Mouse (Mus musculus) liver, embryonic 13.5 days (tissue): ENCODE results near the gene Dok5. TPM values are rescaled to one million over a fixed set of nuclear protein-coding genes. Genes with fewer than 3 reads are reported as not detected.

Experiments
- ATAC-seq: fragments of 200-750 bp; cut with Nextera tagmentation; 2 replicates; pipeline ENCODE4 v1.8.0; 2017; ENCODE audit warnings: low read depth, mild to moderate bottlenecking, moderate number of reproducible peaks, moderate library complexity
- DNase-seq: peaks from one replicate; pipeline ENCODE4 v3.0.0; 2022
- H3K27ac ChIP-seq: fragments of 300-500 bp; sonication (generic); 2 replicates; pipeline ENCODE4 v1.5.1; 2015; ENCODE audit warnings: moderate library complexity, mild to moderate bottlenecking, inconsistent platforms
- H3K27me3 ChIP-seq: fragments of 300-500 bp; sonication (generic); 2 replicates; pipeline ENCODE4 v1.6.1; 2015; ENCODE audit warnings: mild to moderate bottlenecking, inconsistent platforms
- H3K36me3 ChIP-seq: fragments of 300-500 bp; sonication (generic); 2 replicates; pipeline ENCODE4 v1.6.1; 2015; ENCODE audit warnings: mild to moderate bottlenecking, inconsistent platforms
- H3K4me1 ChIP-seq: fragments of 300-500 bp; sonication (generic); replicated peaks from 2 replicates; pipeline ENCODE4 v1.6.1; 2015; ENCODE audit warnings: inconsistent platforms
- H3K4me2 ChIP-seq: fragments of 300-500 bp; sonication (generic); 2 replicates; pipeline ENCODE4 v1.6.1; 2015; ENCODE audit warnings: inconsistent platforms, mild to moderate bottlenecking, moderate library complexity
- H3K4me3 ChIP-seq: fragments of 300-500 bp; sonication (generic); replicated peaks from 2 replicates; pipeline ENCODE4 v1.5.1; 2015; ENCODE audit warnings: mild to moderate bottlenecking, inconsistent platforms
- H3K9ac ChIP-seq: fragments of 300-500 bp; sonication (generic); 2 replicates; pipeline ENCODE4 v1.6.1; 2015; ENCODE audit warnings: mild to moderate bottlenecking, inconsistent platforms
- H3K9me3 ChIP-seq: fragments of 300-500 bp; sonication (generic); replicated peaks from 2 replicates; pipeline ENCODE4 v1.6.1; 2016; ENCODE audit warnings: inconsistent platforms
- WGBS: fragments of 180-500 bp; shearing (Covaris S2); methylation state at CpG from one replicate; pipeline ENCODE4 v1.1.7; 2015; ENCODE audit not compliant: insufficient replicate concordance; 5-methylcytosine and 5-hydroxymethylcytosine counted together
- polyA plus RNA-seq: library from polyadenylated mRNA; unstranded; fragments of >200 nt; fragmentation: Nextera tagmentation; extraction: Ambion mirVana; gene quantifications from 2 replicates; pipeline ENCODE4 v1.2.1, GENCODE M21; 2015

Gene Dok5
- polyA plus RNA-seq, 1 experiment from 2014 or later, result 0.47 TPM

DNA sequence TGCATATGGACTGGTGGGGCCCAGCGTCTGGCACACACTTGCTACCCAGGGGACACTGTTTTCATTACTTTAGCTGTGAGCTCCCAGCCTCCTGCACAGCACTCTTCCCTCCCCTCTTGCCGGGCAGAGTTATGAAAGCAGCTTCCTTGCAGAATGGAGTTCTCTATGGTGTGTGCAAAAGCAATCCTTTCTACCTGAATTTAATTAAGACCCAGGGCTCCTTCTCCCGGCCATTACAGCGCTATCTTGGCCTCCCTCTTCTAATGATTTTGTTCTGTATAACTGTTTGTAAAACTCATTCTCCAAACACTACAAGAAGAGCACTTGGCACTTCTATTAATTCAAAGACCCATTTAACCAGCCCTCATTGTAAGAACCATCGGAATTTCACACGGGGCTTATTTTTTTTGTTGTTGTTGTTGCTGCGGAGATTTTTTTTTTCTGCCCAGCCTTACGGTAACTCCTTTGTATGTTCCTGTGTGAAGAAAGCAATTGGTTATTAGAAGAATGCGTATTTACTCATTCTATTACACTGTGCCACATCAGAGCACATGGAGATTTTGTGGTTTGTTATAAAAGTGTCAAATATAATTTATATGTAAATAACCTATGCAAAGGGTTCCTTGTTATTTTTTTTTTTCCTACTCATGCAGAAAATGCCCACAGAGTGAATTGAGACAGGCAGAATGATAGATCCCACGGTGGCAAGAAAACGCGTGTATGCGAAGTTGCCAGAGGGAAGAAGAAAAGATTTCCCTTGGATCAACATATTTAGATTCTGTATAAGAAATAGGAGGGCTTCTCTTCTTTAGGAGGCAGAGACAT lies 170.8 kb downstream of the Dok5 start:
- 68% methylated on average over 13 of the region's 13 CpGs for WGBS
- H3K27me3 ChIP-seq, result no peaks in the 10 kb centered on the region
- ATAC-seq, result no peak

DNA sequence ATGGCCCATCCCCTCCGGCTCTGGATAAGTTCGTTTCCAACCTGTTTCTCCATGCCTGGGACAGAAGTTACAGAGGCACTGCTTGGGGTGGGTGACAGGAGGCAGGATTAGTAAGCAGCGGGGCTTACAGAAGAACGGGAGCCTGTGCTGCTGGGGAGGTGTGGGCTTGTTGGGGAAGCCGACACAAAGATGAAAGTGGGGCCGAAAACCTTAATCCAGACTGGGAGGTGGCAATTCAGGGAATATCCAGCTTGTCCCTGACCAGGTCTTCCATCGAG lies 171.4 kb downstream of the Dok5 start:
- no peak overlapping the region for H3K4me3 ChIP-seq
- H3K27me3 ChIP-seq, result no peaks in the 10 kb centered on the region
- WGBS, result 78% methylated on average over 7 of the region's 7 CpGs
- no peak overlapping the region for H3K27ac ChIP-seq
- H3K9ac ChIP-seq, result no peak overlapping the region
- DNase-seq (no peak), ATAC-seq (no peak)
- H3K4me2 ChIP-seq, result no peak overlapping the region
- H3K9me3 ChIP-seq, result peaks cover 6% of the 10 kb centered on the region; the same call in 1 of the 2 replicates
- H3K4me1 ChIP-seq, result no peaks in the 10 kb centered on the region
- no peaks in the 10 kb centered on the region for H3K36me3 ChIP-seq

More for the DNA sequence above, 170.8 kb downstream of the Dok5 start:
- Histone ChIP-seq H3K4me1 (no peaks in the 10 kb centered on the region), H3K27ac (no peak overlapping the region), H3K9me3 (peaks cover 6% of the 10 kb centered on the region; the same call in 1 of the 2 replicates), H3K4me3 (no peak overlapping the region), H3K4me2 (no peak overlapping the region), H3K36me3 (no peaks in the 10 kb centered on the region), H3K9ac (no peak overlapping the region)
- no peak for DNase-seq

DNA sequence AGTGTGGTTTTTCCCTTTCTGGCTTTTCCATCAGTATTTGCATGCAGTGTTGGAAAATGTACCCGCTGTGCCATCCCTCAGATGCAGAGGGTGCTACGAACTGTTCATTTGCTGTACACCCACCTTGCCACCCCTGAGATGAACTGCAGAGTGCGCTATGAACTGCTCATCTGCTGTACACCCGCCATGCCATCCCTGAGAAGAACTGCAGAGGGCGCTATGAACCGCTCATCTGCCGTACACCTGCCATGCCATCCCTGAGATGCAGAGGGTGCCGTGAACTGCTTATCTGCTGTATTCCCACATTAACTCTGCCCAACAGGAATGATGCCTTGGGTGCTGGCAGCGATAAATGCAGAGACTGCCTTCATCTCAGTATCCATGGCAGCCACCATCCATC lies 171.8 kb downstream of the Dok5 start:
- peaks cover 6% of the 10 kb centered on the region; the same call in 1 of the 2 replicates for H3K9me3 ChIP-seq
- WGBS, result 73% methylated on average over 9 of the region's 9 CpGs
- no peak overlapping the region for H3K9ac ChIP-seq
- no peaks in the 10 kb centered on the region for H3K36me3 ChIP-seq
- no peak overlapping the region for H3K27ac ChIP-seq
- H3K27me3 ChIP-seq, result no peaks in the 10 kb centered on the region
- DNase-seq (no peak), ATAC-seq (no peak)
- no peaks in the 10 kb centered on the region for H3K4me1 ChIP-seq
- no peak overlapping the region for H3K4me3 ChIP-seq
- no peak overlapping the region for H3K4me2 ChIP-seq

DNA sequence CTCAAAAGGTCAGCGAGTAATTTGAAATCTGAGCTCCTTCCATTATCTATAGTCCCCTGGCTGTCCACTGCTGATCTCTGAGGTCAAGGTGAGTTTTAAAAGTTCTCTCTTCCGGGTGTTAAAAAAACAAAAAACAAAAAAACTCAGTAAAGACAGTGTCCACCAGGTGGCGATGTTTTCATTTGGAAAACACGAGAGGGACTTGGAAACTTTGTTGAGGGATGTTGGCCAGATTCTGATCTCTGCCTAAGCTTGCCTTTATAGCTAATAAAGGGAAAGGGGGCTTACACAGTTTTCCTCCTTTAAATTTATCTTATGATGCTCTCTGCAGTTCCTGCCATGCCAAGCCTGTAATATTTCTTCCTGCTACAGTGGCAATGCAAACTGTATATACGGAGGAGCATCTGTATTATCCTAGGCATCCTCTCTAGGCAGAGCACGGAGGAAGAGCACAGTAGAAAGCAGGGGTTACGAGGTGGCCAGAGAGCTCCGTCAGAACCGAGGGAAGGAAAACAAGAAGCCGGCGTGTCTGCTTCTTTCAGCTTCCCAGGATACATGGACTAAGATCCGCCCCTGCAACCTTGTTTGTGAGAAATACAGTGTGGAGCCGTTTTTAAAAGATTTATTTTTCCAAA lies 181.1 kb downstream of the Dok5 start:
- Histone ChIP-seq H3K9ac (no peak overlapping the region), H3K4me3 (no peak overlapping the region), H3K27ac (no peak overlapping the region), H3K27me3 (no peaks in the 10 kb centered on the region), H3K4me1 (no peaks in the 10 kb centered on the region), H3K9me3 (no peaks in the 10 kb centered on the region), H3K36me3 (no peaks in the 10 kb centered on the region), H3K4me2 (no peak overlapping the region)
- no peak for DNase-seq
- no peak for ATAC-seq
- WGBS, result 39% methylated on average over 13 of the region's 13 CpGs

DNA sequence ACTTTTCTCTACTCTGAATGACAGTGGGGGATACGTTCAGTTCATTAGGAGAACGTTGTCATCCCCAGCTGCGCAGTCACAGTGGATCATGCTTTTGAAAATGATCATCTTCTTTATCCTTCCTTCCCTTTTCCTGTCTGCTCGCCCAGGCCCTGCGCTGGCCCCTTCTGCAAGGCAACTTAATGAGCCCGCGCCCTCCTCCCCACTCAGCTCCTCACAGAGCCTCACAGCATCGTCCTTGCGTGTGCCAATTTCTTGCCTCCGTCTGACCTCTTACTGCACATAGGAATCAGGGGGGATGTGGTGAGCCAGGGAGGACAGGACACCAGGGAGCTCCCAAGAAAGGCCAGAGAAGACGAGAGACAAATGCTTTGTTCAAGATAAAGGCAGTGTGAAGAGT lies 182.3 kb downstream of the Dok5 start:
- no peak overlapping the region for H3K4me3 ChIP-seq

DNA sequence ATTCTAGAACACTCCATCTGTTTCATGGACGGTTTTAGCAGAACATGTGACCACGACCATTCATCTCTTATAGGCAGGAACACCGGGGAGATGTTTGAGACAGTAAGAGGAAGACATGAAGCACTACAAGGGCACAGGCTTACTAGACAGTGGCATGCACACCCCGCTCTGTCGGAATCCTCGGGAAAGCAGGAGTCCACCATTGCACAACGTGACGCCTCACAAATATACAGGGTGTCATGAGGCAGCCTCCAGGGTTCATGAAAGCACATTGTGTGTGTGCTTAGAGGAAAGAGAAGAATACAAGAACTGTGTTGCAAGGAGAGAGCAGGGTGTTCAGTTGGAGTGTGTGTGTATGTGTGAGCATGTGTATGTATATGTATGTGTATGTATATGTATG lies 184.0 kb downstream of the Dok5 start:
- 75% methylated on average over 8 of the region's 8 CpGs for WGBS
- no peaks in the 10 kb centered on the region for H3K4me1 ChIP-seq
- no peak overlapping the region for H3K27ac ChIP-seq
- H3K27me3 ChIP-seq, result no peaks in the 10 kb centered on the region
- H3K9ac ChIP-seq, result no peak overlapping the region
- no peak for ATAC-seq
- no peak overlapping the region for H3K4me3 ChIP-seq
- no peaks in the 10 kb centered on the region for H3K9me3 ChIP-seq
- DNase-seq, result no peak
- no peaks in the 10 kb centered on the region for H3K36me3 ChIP-seq
- no peak overlapping the region for H3K4me2 ChIP-seq

More for the DNA sequence above, 182.3 kb downstream of the Dok5 start:
- no peaks in the 10 kb centered on the region for H3K9me3 ChIP-seq
- H3K27ac ChIP-seq, result no peak overlapping the region
- WGBS, result 68% methylated on average over 11 of the region's 11 CpGs
- DNase-seq (no peak), ATAC-seq (no peak)
- H3K9ac ChIP-seq, result no peak overlapping the region
- no peaks in the 10 kb centered on the region for H3K4me1 ChIP-seq
- no peaks in the 10 kb centered on the region for H3K27me3 ChIP-seq
- H3K36me3 ChIP-seq, result no peaks in the 10 kb centered on the region
- no peak overlapping the region for H3K4me2 ChIP-seq

DNA sequence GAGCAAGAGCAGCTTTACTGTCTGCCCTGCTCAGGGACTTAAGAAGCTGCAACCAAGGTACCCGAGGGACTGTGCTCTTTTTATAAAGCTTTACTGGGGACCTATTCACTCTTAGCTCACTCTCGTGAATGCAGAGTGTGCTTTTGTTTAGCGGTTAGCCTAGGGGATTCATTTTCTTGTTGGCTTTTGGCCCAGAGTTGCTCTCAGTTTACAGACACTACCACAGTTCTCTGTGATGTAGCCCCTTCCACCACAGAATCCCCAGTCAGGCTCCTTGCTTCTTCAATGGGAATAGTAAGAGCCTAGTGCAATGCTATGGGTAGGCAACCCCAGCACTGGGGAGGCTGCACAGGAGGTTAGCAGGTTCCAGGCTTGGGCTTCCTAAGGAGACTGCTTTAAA lies 190.7 kb downstream of the Dok5 start:
- no peak for ATAC-seq
- H3K27me3 ChIP-seq, result no peaks in the 10 kb centered on the region
- H3K4me1 ChIP-seq, result no peaks in the 10 kb centered on the region
- H3K27ac ChIP-seq, result no peak overlapping the region
- WGBS, result 44% methylated on average over 3 of the region's 3 CpGs
- no peak overlapping the region for H3K4me3 ChIP-seq
- no peak for DNase-seq
- H3K4me2 ChIP-seq, result no peak overlapping the region
- H3K9me3 ChIP-seq, result no peaks in the 10 kb centered on the region
- H3K36me3 ChIP-seq, result no peaks in the 10 kb centered on the region
- no peak overlapping the region for H3K9ac ChIP-seq

DNA sequence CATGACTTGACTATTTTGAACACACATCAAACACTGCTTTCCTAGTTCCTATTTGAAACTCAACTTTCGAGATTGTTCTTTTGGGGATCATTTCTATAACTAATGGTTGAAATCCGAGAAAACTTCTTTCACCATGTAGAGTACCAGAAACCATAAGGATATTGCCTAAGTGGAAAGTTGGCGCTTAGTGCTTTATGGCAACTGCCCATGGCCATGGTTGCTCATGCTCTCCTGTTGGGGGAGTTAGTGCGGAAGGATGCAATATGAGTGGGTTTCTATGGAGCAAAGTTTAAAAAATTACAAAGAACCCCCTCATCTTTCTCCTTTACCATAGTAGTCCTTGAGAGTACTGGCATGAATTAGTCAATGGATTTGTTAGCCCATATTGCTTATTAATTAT lies 192.5 kb downstream of the Dok5 start:
- Histone ChIP-seq H3K36me3 (no peaks in the 10 kb centered on the region), H3K9me3 (no peaks in the 10 kb centered on the region), H3K27me3 (no peaks in the 10 kb centered on the region), H3K4me3 (no peak overlapping the region), H3K4me1 (no peaks in the 10 kb centered on the region), H3K27ac (no peak overlapping the region), H3K4me2 (no peak overlapping the region), H3K9ac (no peak overlapping the region)
- DNase-seq, result no peak
- ATAC-seq, result no peak
- 63% methylated on average over 4 of the region's 4 CpGs for WGBS

DNA sequence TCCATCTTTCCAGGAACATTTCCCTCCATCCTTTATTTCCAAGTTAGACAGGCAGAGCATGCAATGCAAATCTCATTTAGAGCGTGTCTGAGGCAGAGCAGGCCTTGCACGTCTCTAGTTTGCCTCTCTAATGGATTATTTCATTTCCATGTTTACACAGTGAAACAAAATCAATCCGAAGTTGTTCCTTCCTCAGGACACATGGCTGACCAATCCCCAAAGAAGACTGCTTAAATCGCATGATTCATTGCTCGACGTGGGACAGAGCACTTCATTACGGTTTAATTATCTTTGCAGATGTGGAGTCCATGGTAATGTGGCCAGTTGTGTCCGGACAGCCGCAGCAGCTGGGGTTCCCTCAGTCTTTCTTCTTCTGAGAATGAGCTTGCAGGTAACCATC lies 194.6 kb downstream of the Dok5 start:
- H3K36me3 ChIP-seq, result no peaks in the 10 kb centered on the region
- ATAC-seq (no peak), DNase-seq (no peak)
- H3K4me3 ChIP-seq, result no peak overlapping the region
- H3K9me3 ChIP-seq, result no peaks in the 10 kb centered on the region
- H3K27ac ChIP-seq, result no peak overlapping the region
- WGBS, result 62% methylated on average over 9 of the region's 9 CpGs
- H3K27me3 ChIP-seq, result no peaks in the 10 kb centered on the region
- no peak overlapping the region for H3K4me2 ChIP-seq
- H3K4me1 ChIP-seq, result no peaks in the 10 kb centered on the region
- no peak overlapping the region for H3K9ac ChIP-seq

Other genes with a start within 250 kb of the Dok5 start
- gene Pfdn4, start 235.4 kb upstream of the Dok5 start, polyA plus RNA-seq, result 50.0 and 61.9 TPM in 2 replicates
- gene Cyp24a1, start 234.7 kb upstream of the Dok5 start, polyA plus RNA-seq, result 0.02 TPM in 1 of 2 replicates, not detected in the other
- not detected in 2 replicates for gene 4930470P17Rik, start 129.8 kb upstream of the Dok5 start, polyA plus RNA-seq